Mouse (Mus musculus) left cerebral cortex, postnatal 4 days (tissue): Measurements from ENCODE around the gene Utf1. TPM values are rescaled to one million over a fixed set of nuclear protein-coding genes. Genes with fewer than 3 reads are reported as not detected.
A peak's percentile ranks its signal among the peaks of the same experiment; 100 is the strongest.

Source experiments
- DNase-seq: peaks from one replicate; pipeline ENCODE4 v3.0.0-alpha.2; 2022
- intact Hi-C: fragments of 180-260 bp; cut with DNase I; formaldehyde crosslinking; loops from one replicate; pipeline ENCODE4 v1.15.1; 2025
- total RNA-seq, 2 experiments: library from RNA; stranded (reverse); gene quantifications; 2 replicates each; pipeline ENCODE4 v1.2.3; 2021

Gene Utf1
- total RNA-seq, 2 experiments from 2014 or later, result not detected

DNA sequence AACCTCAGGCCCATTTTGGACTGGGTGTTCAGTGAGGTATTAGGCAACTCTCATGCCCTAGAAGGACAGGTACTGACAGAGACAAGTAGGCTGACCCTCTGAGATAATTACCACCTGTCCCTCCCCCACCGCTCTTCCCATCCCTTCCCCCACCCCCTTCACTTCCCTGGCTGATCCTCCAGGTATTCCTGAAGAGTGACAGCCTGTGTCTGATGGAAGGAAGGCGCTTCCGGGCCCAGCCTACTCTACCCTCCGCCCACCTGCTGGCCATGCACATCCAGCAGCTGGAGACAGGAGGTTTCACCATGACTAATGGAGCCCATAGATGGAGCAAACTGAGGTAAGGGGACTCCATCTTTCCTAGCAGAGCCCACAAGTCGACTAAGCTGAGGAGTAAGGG is 5.8 kb upstream of the Utf1 start:
- no peak for DNase-seq
- intact Hi-C loops, result no loop called here

DNA sequence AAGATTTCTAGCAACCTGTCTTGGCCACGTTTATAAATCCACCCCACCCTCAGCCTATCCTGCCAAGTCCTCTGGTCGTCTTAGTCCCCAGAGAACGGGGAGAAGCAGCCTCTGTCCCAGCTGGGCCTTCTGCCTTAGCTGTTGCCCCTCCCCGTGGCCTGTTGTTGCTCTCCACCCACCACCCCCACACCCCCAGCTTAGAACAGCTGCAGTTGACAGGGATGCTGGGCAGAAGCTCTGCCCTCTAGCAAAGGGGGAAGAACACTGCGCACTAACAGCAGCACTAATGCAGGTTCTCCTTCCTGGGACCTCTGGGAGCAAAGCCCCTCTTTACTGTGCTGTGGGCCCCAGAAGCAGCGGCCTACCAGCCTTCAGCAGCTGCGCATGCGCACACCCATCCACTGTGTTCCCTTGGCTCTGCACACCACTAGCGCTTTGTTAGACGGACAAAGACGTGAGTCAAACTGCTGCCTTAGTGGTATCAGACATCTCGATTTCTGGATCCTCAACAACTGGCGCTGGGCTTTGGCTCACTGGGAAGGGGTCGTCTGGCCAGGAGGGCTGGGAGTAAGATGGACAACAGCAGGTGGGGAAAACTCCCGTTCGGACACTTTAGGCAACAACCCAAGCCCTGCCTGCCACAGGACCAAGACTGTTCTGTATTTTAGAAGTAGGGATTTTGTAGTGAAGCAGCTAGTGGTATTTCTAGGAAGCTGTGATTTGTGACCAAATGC is 2.9 kb upstream of the Utf1 start:
- DNase-seq, result no peak
- intact Hi-C loops, result no loop called here

DNA sequence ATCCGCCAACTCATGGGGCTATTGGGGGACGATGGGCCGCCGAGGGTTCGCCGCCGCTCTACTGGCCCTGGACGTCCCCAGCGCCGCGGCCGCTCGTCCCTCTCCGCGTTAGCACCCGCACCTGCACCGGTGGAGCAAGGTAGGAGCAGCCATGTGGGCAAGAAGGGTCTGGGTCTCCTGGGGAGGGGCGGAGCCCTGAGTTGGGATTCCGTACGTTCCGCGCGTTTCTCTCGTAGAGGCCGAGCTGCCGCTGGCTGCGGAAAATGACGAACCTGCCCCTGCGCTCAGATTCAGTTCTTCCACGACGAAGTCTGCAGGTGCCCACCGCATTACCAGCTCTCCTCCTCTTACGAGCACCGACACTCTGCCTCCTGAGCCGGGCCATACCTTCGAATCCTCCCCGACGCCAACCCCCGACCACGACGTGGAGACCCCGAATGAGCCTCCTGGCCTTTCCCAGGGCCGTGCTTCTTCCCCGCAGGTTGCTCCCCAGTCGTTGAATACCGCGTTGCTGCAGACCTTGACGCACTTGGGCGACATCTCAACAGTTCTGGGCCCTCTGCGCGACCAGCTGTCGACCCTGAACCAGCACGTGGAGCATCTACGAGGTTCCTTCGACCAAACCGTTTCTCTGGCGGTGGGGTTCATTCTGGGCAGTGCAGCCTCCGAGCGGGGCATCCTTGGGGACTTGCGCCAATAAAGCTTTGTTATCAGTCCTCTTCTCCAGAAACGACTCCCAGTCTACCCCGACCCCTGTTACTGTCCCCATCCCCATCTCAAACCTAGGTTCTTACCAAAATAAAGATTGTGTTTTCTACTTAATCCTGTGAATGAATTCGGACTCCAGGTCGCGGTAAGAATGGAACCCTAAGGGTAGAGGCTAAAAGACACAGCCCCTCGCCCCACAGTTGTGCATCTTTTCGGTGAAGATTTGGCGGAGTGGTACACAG is 977 bp downstream of the Utf1 start:
- DNase-seq, result no peak
- intact Hi-C loops, result no loop called here

- DNase-seq, result no peak
- intact Hi-C loops, result no loop called here
These were observed 1.9 kb downstream of the Utf1 start for GRCm38 (mm10) chr7:139945516-139945915.

- intact Hi-C loops, result no loop called here
- DNase-seq, result no peak
These were observed 2.4 kb downstream of the Utf1 start for GRCm38 (mm10) chr7:139946032-139946431.

DNA sequence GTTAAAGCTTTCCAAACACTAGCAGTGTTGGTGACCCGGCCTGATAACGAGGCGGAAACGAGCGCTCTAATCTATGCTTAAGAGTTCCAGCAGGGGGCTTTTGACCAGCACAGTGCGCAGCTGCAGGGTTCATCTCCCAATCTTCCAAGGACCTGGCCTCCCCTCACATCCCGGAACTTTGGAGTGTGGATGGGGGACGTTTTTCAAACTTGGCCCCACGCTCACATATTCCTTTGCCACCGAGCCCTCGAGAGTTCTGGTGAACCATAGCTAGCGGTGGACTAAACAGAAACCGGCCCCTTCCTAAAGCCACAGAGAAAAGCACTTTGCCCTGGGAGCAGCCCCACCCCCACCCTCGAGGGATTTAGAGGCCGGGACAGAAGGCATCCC is 6.3 kb downstream of the Utf1 start:
- intact Hi-C loops, result no loop called here
- DNase-seq, result peak; percentile 28

DNA sequence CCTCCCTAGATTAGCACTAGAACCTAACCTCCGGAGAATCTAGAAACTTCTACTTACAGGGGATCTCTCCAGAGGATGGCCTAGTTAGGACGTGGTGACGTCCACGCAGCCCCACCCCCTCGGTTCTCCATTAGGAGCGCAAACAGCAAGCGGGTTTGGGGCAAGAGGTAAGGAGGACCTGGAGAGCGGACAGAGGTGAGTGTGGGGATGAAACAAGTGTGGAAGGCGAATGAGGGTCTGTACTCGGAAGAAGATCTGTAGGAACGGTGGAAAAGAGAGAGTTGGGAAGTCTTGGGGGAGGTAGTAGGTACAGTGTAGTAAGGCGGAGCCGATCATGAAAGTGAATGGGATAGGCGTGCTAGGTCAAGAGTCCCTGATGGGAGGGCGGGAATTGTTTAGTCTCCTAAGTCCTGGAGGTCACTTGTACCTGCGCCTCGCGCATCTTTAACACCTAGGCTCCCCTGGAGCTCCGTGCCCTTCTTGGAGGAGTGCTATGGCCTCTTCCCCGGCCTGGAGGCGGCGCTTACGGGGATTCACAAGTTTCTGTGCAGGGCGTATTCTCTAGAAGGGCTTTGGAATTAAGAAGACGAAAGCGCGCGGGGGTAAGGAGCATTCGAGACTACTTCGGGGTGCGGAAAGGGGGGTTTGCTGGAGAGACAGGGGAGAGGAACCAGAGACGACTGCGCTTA is 6.8 kb downstream of the Utf1 start:
- DNase-seq, result no peak
- intact Hi-C loops, result no loop called here

- intact Hi-C loops, result no loop called here
- DNase-seq, result no peak
These were observed 7.5 kb downstream of the Utf1 start for GRCm38 (mm10) chr7:139951079-139951478.

- DNase-seq, result no peak
- intact Hi-C loops, result no loop called here
These were observed 8.5 kb downstream of the Utf1 start for GRCm38 (mm10) chr7:139951991-139952633.

- no peak for DNase-seq
- intact Hi-C loops, result no loop called here
These were observed 11.9 kb downstream of the Utf1 start for GRCm38 (mm10) chr7:139955505-139955904.

- intact Hi-C loops, result no loop called here
These were observed 13.1 kb downstream of the Utf1 start for GRCm38 (mm10) chr7:139956658-139957057.

GRCm38 (mm10) chr7:139957437-139957836 is 13.8 kb downstream of the Utf1 start:
- no peak for DNase-seq

More at GRCm38 (mm10) chr7:139956658-139957057, 13.1 kb downstream of the Utf1 start:
- no peak for DNase-seq

DNA sequence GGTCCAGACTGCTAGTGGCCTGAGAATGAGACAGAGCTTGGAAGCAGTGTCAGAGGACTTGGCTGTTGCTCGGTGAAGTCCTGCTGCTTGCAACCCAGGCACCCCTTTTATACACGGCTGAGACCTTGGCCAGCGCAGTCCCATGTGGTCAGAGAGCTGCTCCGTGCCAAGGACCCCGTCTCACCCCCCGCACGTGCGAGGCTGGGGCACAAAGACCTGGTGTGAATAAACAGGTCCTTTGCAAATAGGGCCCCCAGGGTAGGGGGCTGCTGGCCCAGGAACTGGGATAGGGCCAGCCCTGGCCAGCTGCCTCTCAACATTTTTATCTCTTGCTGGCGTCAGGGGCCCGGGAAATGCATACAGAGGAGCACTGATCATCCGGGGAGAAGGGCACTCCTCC is 14.4 kb downstream of the Utf1 start:
- intact Hi-C loops, result no loop called here
- peak; percentile 40 for DNase-seq

More at GRCm38 (mm10) chr7:139957437-139957836, 13.8 kb downstream of the Utf1 start:
- intact Hi-C loops, result no loop called here

DNA sequence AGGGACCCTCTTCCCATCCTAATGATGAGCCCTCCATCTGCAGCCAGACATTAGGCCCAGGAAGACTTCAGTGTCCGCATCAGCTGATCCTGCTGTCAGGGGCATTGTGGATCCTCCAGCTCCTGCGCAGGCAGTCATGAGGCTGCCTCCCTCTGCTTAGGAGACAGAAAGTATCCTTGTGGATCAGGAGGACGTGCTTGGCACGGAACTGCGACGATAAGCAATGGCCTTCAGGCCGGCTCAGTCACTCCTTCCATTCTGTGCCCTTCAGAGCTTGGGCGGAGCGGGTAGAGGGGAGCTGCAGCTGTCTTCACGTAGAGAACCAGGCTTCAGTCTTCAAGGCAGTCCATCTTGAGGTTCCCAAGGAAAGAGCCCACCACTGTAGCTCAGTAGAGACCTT is 17.6 kb downstream of the Utf1 start:
- DNase-seq, result no peak
- intact Hi-C loops, result no loop called here

DNA sequence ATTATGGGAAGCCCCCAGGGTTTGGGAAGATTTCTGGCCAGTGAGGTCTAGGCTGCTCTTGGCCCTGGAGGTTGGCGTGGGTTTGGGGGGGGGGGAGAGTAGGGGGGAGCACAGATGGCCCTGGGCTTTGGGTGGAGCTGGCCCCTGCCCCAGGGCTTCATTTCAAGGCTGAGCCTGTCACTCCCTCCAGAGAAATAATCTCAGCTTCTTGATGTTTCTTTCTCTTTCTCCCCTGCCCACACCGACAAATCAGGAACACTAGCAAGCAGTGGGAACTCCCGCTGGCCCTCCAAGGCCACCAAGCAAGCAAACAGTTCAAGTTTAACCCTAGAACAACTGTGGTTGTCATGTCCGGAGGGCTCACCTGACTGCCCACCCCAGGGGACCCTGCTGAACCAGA is 20.2 kb downstream of the Utf1 start:
- intact Hi-C loops, result no loop called here
- no peak for DNase-seq

GRCm38 (mm10) chr7:139967175-139967574 is 23.6 kb downstream of the Utf1 start:
- intact Hi-C loops, result no loop called here
- no peak for DNase-seq

DNA sequence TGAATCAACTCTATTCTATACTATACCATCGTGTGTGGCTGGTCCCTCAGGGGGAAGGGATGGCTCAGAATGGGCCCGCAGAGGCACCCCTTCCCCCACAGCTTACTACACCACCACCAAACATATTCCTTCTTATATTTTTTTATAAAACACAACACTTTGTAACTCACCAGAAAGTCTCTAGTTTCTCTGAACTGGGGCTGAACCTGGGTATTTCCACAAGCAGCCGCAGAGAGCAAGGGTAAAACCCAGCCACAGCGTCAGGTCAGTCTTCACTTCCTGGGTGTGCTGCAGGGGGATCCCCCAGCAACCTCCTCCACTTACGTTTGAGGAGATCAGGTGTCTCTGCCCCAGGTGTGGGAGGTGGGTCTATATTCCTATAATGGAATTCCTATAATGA is 24.8 kb downstream of the Utf1 start:
- intact Hi-C loops, result no loop called here

DNA sequence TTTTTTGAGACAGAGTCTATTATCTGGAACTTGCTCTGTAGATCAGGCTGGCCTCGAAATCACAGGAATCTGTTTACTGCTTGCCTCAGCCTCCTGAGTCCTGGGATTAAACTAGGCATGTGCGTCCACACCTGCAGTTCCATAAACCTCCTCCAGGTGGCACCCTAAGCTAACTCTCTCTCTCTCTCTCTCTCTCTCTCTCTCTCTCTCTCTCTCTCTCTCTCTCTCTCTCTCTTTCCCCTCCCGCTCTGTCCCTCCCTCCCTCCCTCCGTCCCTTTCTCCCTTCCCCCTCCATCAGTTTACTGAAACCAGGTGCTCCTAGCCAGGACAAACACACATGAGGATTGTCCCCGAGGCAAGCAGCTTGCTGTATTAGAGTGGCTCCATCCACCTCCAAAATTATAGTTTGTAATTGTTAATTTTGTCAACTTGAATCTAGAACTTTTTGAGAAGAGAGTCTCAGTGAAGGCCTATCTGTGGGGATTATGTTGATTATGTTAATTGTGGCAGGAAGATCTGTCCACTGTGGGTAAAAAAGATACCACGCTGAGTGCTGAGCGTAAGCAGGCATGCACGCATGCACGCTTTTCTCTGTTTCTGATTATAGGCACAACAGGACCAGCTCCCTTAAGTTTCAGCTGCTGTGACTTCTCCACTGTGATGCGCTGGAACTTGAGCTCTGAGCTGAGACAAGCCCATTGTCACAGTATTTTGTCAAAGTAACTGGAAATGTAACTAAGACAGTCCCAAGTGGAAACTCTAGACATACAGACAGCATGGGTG is 25.9 kb downstream of the Utf1 start:
- intact Hi-C loops, result no loop called here
- DNase-seq, result peak; percentile 89

More for the DNA sequence above, 24.8 kb downstream of the Utf1 start:
- no peak for DNase-seq

- DNase-seq, result no peak
- intact Hi-C loops, result no loop called here
These were observed 26.8 kb downstream of the Utf1 start for GRCm38 (mm10) chr7:139970216-139970919.
